In genomic region chr3:20366558-20367522, GRCm38 (mm10) we compare ENCODE assay signal across 8 mouse cellular contexts. TPM values are rescaled to one million over a fixed set of nuclear protein-coding genes. Genes with fewer than 3 reads are reported as not detected.
DNase-seq lines count a peak whose midpoint lies in the region; ATAC-seq lines count a peak whose summit lies in the region.

Agtr1b (minus strand) TSS chr3:20367177.

- 14% methylated on average over 19 of the region's 19 CpGs for WGBS in forebrain, embryonic 12.5 days
- 14% methylated on average over 19 of the region's 19 CpGs for WGBS in neural tube, embryonic 15.5 days

- H3K9ac ChIP-seq in forebrain, embryonic 12.5 days, result 0 out of 2 replicates have a peak within 1 kb of the TSS, but pooled peaks have one; percentile 12
- H3K9ac ChIP-seq in neural tube, embryonic 15.5 days (replicated peaks), result peak within 1 kb of the TSS; percentile 15; the same call in 1 of the 2 replicates

- no peak within 1 kb of the TSS for H3K27ac ChIP-seq in forebrain, embryonic 12.5 days
- H3K27ac ChIP-seq in neural tube, embryonic 15.5 days (replicated peaks), result no peak within 1 kb of the TSS

- peak; percentile 88 for ATAC-seq in forebrain, embryonic 12.5 days (ENCODE audit: low FRiP score)
- ATAC-seq in neural tube, embryonic 15.5 days (ENCODE audit: low FRiP score), result peak; percentile 89

- H3K4me3 ChIP-seq in forebrain, embryonic 12.5 days (replicated peaks), result peak within 1 kb of the TSS; percentile 23; the same call in 1 of the 2 replicates
- peak within 1 kb of the TSS; percentile 35 for H3K4me3 ChIP-seq in neural tube, embryonic 15.5 days (replicated peaks)

- no peaks in the 10 kb centered on the region for H3K9me3 ChIP-seq in forebrain, embryonic 12.5 days
- no peaks in the 10 kb centered on the region for H3K9me3 ChIP-seq in neural tube, embryonic 15.5 days (replicated peaks)

- peak; percentile 12 for DNase-seq in kidney, postnatal 14 days
- no peak for DNase-seq in kidney, adult 8-10 months
- peak; percentile 32 for DNase-seq in adrenal gland, postnatal 25 days
- peak; percentile 1 to 5 for DNase-seq in layer of hippocampus, postnatal 36 days
- no peak for DNase-seq in spleen, adult 18-20 months
- DNase-seq in spleen, postnatal 10 days (ENCODE audit: low spot score in 2 of 2), result no peak

- H3K4me1 ChIP-seq in forebrain, embryonic 12.5 days, result no peaks in the 10 kb centered on the region
- peaks cover 8% of the 10 kb centered on the region; the same call in 1 of the 2 replicates for H3K4me1 ChIP-seq in neural tube, embryonic 15.5 days

- no peaks in the 10 kb centered on the region for H3K36me3 ChIP-seq in forebrain, embryonic 12.5 days (replicated peaks)
- no peaks in the 10 kb centered on the region for H3K36me3 ChIP-seq in neural tube, embryonic 15.5 days

- no peaks in the 10 kb centered on the region for H3K27me3 ChIP-seq in forebrain, embryonic 12.5 days
- no peaks in the 10 kb centered on the region for H3K27me3 ChIP-seq in neural tube, embryonic 15.5 days (replicated peaks)

- H3K4me2 ChIP-seq in forebrain, embryonic 12.5 days, result peak within 1 kb of the TSS; percentile 49
- H3K4me2 ChIP-seq in neural tube, embryonic 15.5 days, result peak within 1 kb of the TSS; percentile 56

RNA-seq across cellular contexts. Expression of gene Agtr1b, which starts in this region (rescaled TPM):
- 7.9 and 8.4 TPM in 2 replicates for total RNA-seq in adrenal gland, postnatal 25 days (2021)
- polyA plus RNA-seq in forebrain, embryonic 12.5 days (2016; fragmentation: Nextera tagmentation; extraction: Ambion mirVana), result not detected in 2 replicates
- total RNA-seq in layer of hippocampus, postnatal 36 days (2021), result not detected
- 0.34 and 0.41 TPM in 2 replicates for polyA plus RNA-seq in neural tube, embryonic 15.5 days (2015; fragmentation: Nextera tagmentation; extraction: Ambion mirVana)

Comparison
In these comparisons a context has a peak if more than half of its experiments do, and no peak if none do; other contexts are left out.
1. DNase-seq: peak in kidney, postnatal 14 days (single experiment) and adrenal gland, postnatal 25 days (single experiment); none in kidney, adult 8-10 months (0 of 2), spleen, adult 18-20 months (0 of 2) and spleen, postnatal 10 days (0 of 2).
2. Peak in ATAC-seq, H3K4me3 ChIP-seq, H3K9ac ChIP-seq and H3K4me2 ChIP-seq in forebrain, embryonic 12.5 days; RNA of the gene not detected or under 1 TPM.
3. Peak in DNase-seq in layer of hippocampus, postnatal 36 days; RNA of the gene not detected or under 1 TPM.
4. Peak in ATAC-seq, H3K4me3 ChIP-seq, H3K9ac ChIP-seq and H3K4me2 ChIP-seq in neural tube, embryonic 15.5 days; RNA of the gene not detected or under 1 TPM.